Mouse (Mus musculus) heart, postnatal 25 days (tissue): ENCODE results near the gene Amy2a3. TPM values are rescaled to one million over a fixed set of nuclear protein-coding genes. Genes with fewer than 3 reads are reported as not detected.
"Not testable (repeated sequence)": the region's sequence is repeated elsewhere in the genome, so short reads cannot be mapped to it uniquely, and the experiment has no call there.

Experiments used
- DNase-seq: peaks from one replicate; pipeline ENCODE4 v3.0.0; 2022; ENCODE audit warnings: low spot score
- intact Hi-C: fragments of 180-260 bp; cut with DNase I; formaldehyde crosslinking; loops from one replicate; pipeline ENCODE4 v1.15.1; 2025
- total RNA-seq, 2 experiments: library from RNA; stranded (reverse); gene quantifications; 2 replicates each; pipeline ENCODE4 v1.2.3; 2021

Amy2a3 gene
- total RNA-seq, result not detected

DNA sequence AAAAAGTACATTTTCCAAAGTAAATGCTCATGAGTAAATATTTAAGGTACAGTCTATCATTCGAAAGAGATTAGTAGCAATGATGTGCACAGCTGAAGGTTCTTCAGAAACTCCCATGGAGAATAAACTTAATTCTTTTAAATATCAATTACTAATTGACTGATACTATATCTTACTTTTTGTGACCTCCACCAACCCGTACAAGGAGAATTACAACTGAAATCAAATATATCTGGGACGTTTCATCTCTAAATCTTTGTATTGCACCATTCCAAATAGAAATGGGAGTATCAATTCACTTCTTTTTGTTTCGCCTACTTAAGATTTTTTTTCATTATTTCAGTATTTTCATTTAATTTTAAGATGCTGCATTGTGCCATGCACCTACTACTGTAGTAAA lies at the start of gene Amy2a3:
Gene Amy2a3 (minus strand): TSS at position 101 of the 400 bp plus-strand sequence.
- DNase-seq, result not testable (repeated sequence)

DNA sequence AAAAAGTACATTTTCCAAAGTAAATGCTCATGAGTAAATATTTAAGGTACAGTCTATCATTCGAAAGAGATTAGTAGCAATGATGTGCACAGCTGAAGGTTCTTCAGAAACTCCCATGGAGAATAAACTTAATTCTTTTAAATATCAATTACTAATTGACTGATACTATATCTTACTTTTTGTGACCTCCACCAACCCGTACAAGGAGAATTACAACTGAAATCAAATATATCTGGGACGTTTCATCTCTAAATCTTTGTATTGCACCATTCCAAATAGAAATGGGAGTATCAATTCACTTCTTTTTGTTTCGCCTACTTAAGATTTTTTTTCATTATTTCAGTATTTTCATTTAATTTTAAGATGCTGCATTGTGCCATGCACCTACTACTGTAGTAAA lies 32.7 kb upstream of the Amy2a3 start, which contains the start of gene Amy2a2:
Gene Amy2a2 (minus strand): TSS at position 101 of the 400 bp plus-strand sequence.
- intact Hi-C loops, DNase-seq: not testable (repeated sequence)

More for the DNA sequence above, at the start of gene Amy2a3:
- intact Hi-C loops, result not testable (repeated sequence)

GRCm38 (mm10) chr3:113345484-113345883 lies 21.6 kb upstream of the Amy2a3 start:
- intact Hi-C loops, DNase-seq: not testable (repeated sequence)

DNA sequence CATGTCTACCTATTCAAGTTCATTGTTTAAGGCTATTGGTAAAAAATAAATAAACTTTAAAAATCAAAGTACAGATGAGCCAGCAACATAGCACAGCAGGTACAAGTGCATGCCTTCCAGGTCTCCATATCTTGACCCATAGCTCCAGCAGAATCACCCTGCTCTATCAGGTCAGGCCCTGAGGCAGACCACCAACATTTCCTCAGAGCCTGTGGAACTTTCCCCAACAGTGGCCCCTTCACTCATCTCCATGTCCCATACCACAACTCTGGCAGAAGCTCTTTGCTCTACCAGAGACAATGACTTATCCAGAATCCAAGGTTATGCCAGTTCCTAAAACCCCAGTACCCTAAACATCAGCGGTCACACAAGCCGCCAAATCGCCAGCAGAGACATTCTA lies 10.9 kb downstream of the Amy2a3 start:
- DNase-seq, intact Hi-C loops: not testable (repeated sequence)

DNA sequence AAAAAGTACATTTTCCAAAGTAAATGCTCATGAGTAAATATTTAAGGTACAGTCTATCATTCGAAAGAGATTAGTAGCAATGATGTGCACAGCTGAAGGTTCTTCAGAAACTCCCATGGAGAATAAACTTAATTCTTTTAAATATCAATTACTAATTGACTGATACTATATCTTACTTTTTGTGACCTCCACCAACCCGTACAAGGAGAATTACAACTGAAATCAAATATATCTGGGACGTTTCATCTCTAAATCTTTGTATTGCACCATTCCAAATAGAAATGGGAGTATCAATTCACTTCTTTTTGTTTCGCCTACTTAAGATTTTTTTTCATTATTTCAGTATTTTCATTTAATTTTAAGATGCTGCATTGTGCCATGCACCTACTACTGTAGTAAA lies 32.5 kb downstream of the Amy2a3 start, which contains the start of gene Amy2a4:
Gene Amy2a4 (minus strand): TSS at position 101 of the 400 bp plus-strand sequence.
- DNase-seq, intact Hi-C loops: not testable (repeated sequence)

DNA sequence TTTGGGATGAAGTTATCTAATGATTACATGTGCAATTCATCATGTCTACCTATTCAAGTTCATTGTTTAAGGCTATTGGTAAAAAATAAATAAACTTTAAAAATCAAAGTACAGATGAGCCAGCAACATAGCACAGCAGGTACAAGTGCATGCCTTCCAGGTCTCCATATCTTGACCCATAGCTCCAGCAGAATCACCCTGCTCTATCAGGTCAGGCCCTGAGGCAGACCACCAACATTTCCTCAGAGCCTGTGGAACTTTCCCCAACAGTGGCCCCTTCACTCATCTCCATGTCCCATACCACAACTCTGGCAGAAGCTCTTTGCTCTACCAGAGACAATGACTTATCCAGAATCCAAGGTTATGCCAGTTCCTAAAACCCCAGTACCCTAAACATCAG lies 43.6 kb downstream of the Amy2a3 start:
- intact Hi-C loops, DNase-seq: not testable (repeated sequence)

- DNase-seq, intact Hi-C loops: not testable (repeated sequence)
Measured at GRCm38 (mm10) chr3:113279586-113279985, 44.3 kb downstream of the Amy2a3 start.

Other genes with a start within 250 kb of the Amy2a3 start
- gene Amy2a5, start 65.2 kb downstream of the Amy2a3 start, total RNA-seq, result not detected
- not detected for gene Amy2a4, start 32.6 kb downstream of the Amy2a3 start, total RNA-seq
- gene Amy2a2, start 32.6 kb upstream of the Amy2a3 start, total RNA-seq, result not detected
- not detected for gene Amy2a1, start 208.4 kb upstream of the Amy2a3 start, total RNA-seq